Mouse (Mus musculus): ENCODE measurements around the gene Zbed6.
A peak's percentile ranks its signal among the peaks of the same experiment; 100 is the strongest.
"Not testable (repeated sequence)": the region's sequence is repeated elsewhere in the genome, so short reads cannot be mapped to it uniquely, and the experiment has no call there.

Zbed6 gene

DNA sequence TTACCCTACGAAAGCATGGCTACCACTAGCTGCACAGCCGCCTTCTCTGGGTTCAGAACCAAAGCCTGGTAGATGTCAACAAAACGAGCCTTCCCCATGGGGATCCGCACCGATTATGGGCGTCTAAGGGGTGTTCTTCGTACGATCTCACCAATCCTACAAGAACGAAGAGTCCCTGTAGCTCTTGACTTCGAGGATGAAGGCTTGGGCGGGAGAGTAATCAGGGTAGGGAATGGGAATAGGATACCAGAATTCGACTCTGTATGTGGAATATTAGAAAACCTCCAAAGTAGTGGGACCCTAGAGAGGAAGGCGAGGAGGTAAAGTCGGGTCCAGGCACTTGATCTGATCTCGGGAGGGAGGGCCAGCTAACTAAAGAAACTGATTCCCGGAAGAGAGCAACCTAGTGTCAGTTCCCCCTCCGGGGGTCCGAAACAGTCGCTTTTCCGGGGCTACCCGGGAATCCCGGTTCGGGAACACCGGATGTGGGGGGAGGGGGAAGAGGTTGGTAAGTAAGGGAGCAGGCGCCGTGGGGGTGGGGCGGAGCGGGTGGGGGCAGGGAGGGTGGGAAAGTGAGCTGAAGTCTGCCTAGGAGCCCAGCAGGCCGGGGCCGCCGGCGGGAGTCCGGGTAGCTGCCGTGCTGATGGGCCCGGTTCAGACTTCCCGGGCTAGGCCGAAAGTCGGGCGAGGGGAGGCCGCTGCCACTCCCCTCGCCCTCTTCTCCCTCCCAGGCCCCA lies at the start of gene Zbed6:
Gene Zbed6 (minus strand): TSS at position 420 of the 737 bp plus-strand sequence.
- DNase-seq (ENCODE audit: low read depth) = peak; percentile 87

GRCm38 (mm10) chr1:133709292-133709691 lies 48.6 kb upstream of the Zbed6 start:
- DNase-seq (ENCODE audit: low read depth) = no peak

- peak; percentile 56 for DNase-seq (ENCODE audit: low read depth)
Measured at GRCm38 (mm10) chr1:133701824-133702223, 41.1 kb upstream of the Zbed6 start.

DNA sequence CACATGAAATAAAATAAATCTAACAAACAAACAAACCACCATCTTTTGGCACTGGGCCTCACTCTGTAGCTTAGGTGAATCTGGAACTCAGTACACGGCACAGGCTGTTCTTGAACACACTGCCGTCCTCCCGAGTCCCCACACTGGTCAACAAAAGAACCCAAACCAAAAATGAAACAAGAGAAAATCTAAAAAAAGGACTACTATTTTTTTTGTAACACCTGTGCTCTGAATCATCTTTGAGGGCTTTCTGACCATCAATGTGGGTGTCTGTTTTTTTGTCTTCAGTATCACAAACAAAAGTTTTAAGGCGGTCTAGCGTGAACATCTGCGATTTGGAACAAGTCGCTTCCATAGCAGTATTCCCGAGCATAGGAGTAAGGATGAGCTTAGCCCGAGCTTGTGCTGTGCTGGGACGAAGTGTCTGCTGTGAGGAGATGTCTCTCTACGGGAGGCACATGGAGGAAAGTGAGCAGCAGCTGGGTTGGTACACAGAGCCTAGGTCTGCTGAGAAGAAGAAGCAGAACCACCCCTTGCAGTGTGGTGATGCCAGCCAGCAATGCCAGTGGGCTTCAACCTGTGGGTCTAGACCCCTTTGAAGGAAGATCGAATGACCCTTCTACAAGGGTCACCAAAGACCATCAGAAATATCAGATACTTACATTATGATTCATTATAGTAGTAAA lies 37.4 kb upstream of the Zbed6 start:
- DNase-seq (ENCODE audit: low read depth) = no peak

GRCm38 (mm10) chr1:133695901-133696300 lies 35.2 kb upstream of the Zbed6 start:
- peak; percentile 69 for DNase-seq (ENCODE audit: low read depth)

- DNase-seq (ENCODE audit: low read depth) = no peak
Measured at GRCm38 (mm10) chr1:133694876-133695275, 34.2 kb upstream of the Zbed6 start.

DNA sequence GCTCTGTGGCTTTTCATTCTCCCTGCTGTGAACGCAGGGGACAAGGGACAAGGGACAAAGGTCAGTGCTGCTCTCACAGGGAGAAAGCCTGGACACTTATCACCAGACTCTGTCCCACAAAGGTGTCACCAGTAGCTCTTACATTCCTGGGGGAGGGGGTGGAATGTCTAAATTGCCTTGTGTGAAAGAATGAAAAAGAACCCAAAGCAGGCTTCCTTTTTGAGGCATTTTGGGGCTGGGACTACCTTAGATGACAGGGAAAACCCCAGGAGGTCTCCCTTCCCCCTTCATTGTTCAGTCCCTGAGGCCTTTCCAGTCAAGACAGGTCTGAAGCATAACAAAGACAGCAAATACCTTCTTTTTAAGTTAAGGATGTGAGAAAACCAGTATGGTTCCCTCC lies 33.6 kb upstream of the Zbed6 start:
- DNase-seq (ENCODE audit: low read depth) = no peak

DNA sequence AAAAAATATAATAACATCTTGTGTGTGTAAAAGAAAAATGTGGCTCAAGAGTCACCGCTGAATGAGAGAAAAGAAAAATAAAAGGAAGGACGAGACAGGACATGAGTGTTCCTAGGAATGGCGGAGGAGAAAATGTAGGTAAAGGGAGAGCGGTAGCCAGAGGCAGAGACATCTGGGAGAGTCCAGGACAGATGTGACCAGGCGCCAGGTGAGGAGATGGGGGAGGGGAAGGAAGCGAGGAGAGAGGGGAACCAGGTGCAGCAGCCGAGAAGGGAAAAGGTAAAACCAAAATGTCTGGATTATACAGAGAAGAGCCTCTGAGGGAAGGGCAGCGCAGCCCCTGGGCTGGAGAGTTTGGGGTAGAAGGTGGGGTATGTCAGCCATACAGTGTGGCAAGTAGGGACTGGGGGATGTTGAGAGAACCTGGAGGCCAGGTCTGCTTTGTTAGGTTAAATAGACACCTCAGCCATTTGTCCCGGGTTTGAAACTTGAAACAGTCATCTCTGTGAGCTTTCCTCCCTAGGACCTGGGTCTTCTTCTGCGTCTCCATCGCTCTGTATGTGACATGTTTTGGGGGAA lies 32.9 kb upstream of the Zbed6 start:
- DNase-seq (ENCODE audit: low read depth) = no peak

- no peak for DNase-seq (ENCODE audit: low read depth)
Measured at GRCm38 (mm10) chr1:133692195-133692594, 31.5 kb upstream of the Zbed6 start.

DNA sequence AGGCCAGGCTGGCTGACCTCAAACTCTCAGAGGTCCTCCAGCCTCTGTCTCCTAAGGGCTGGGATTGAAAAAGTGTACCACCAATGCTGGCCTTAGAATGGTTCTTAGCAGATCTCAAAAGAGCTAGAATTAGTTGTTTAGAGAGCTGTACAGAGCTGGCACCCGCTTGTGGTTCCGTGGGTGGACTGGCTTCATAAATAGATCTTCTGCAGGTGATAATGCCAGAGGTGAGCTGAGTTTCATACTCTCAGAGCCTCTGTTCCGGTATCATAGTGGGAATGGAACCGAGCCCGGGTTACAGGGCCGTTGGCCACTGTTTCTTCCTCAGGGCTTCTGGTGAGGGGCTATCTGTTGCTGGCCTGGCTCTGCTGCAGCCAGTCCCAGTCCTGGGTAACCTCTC lies 30.4 kb upstream of the Zbed6 start:
- DNase-seq (ENCODE audit: low read depth) = no peak

DNA sequence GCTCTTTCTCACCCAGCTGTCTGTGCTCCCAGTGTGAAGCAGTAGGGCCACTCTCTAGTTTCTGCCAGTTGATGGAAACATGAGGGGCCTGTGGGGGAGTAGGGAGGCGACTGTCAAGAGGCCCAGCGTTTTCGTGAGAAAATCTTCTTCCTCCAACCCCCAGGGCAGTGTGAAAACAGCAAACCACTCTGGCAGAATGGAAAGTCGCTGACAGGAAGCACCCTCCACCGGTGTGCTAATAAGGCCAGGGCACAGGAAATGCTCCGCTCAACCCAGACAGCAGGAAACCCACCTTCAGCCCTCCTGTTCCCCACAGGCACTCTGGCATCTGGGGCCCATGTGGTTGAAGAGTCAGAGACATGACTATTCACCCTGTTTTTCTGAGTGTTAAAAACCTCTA lies 29.2 kb upstream of the Zbed6 start, which contains the start of gene Lax1:
Gene Lax1 (minus strand): TSS at position 212 of the 400 bp plus-strand sequence.
- DNase-seq (ENCODE audit: low read depth) = no peak

- no peak for DNase-seq (ENCODE audit: low read depth)
Measured at GRCm38 (mm10) chr1:133688301-133688700, 27.6 kb upstream of the Zbed6 start.

GRCm38 (mm10) chr1:133685749-133686519 lies 25.2 kb upstream of the Zbed6 start:
- DNase-seq (ENCODE audit: low read depth) = peak; percentile 90

GRCm38 (mm10) chr1:133671801-133672200 lies 11.1 kb upstream of the Zbed6 start:
- no peak for DNase-seq (ENCODE audit: low read depth)

DNA sequence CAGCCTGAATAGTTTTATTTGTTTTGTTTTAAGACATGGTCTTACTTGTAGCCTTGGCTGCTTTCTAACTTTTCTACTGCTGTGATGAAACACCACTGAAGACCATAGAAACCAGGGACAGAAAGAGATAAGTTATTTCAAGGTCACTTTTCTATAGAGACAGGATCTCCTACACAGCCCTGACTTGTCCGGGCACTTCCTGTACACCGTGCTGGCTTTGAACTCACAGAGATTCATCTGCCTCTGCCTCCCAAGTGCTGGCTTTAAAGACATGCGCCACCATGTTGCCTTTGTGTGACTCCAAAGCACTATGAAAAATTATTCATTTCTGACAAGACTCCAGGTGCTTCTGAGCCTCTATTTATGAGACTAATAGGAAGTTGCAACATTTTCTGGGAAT lies 10.6 kb upstream of the Zbed6 start:
- no peak for DNase-seq (ENCODE audit: low read depth)

GRCm38 (mm10) chr1:133670776-133671175 lies 10.1 kb upstream of the Zbed6 start:
- DNase-seq (ENCODE audit: low read depth) = no peak

GRCm38 (mm10) chr1:133670190-133670589 lies 9.5 kb upstream of the Zbed6 start:
- DNase-seq (ENCODE audit: low read depth) = no peak

DNA sequence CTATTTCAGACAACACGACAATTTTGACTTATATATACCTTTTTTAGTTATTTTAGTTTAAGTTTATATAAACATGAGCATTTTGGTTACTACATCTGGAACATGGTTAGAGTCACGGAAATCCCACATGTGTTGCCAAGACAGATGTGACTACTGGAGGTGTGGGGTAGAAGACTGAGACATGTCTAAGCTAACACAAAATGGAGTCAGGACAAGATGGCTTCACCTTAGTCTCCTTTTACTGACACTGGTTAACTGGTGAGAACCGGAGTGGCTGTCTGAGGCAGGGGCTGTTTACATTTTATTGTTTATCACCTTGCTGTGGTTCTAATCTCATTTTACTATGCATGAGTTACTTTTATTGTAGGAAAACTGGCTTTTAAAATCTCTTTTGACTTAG lies 7.9 kb upstream of the Zbed6 start:
- DNase-seq (ENCODE audit: low read depth) = no peak

- no peak for DNase-seq (ENCODE audit: low read depth)
Measured at GRCm38 (mm10) chr1:133667721-133668120, 7.0 kb upstream of the Zbed6 start.

DNA sequence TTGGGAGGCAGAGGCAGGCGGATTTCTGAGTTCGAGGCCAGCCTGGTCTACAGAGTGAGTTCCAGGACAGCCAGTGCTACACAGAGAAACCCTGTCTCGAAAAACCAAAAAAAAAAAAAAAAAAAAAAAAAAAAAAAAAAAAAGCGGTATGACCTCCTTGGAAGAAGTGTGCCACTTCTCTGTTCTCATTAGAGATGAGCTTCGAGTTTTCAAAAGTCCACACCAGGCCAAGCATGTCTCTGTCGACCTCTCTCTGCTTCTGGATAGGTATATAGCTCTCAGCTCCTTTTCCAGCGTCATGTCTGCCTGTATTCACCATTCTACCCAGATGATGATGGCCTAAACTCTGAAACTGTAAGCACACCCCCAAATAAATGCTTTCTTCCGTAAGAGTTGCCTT lies 5.0 kb upstream of the Zbed6 start:
- DNase-seq (ENCODE audit: low read depth) = not testable (repeated sequence)

- no peak for DNase-seq (ENCODE audit: low read depth)
Measured at GRCm38 (mm10) chr1:133664203-133664970, 3.7 kb upstream of the Zbed6 start.

DNA sequence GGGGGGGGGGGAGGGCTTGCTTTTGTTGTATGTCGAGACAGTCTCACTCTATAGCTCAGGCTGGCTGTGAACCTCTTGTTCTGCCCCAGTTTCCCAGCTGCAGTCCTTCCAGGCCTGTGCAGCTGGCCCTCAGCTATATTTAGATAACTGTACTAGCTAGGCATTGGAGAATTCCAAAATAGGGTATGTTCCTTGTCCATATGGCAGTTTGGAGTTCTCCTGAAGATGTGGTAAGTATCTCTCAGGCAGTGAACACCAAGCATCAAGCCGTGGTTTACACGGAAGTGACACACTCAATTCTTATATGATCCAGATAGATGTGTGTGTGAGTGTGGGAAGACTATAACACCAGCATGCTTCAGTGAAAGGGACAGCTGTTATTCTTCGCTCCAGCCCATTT lies 2.7 kb upstream of the Zbed6 start:
- no peak for DNase-seq (ENCODE audit: low read depth)
